Mouse (Mus musculus) megakaryocyte, embryonic 14.5 days (primary cell): ENCODE results near the gene Cald1. TPM values are rescaled to one million over a fixed set of nuclear protein-coding genes. Genes with fewer than 3 reads are reported as not detected.

Experiments used
- H3K27me3 ChIP-seq: replicated peaks from 2 replicates; pipeline ENCODE3; 2012; ENCODE audit warnings: inconsistent platforms
- H3K36me3 ChIP-seq: replicated peaks from 2 replicates; pipeline ENCODE3; 2012; ENCODE audit warnings: low read length, inconsistent platforms, mixed read lengths
- H3K4me1 ChIP-seq: 2 replicates; pipeline ENCODE4 v1.6.1; 2012; ENCODE audit warnings: inconsistent platforms
- H3K4me3 ChIP-seq: replicated peaks from 2 replicates; pipeline ENCODE3; 2012; ENCODE audit warnings: moderate library complexity, mild to moderate bottlenecking, inconsistent platforms
- H3K9me3 ChIP-seq: 2 replicates; pipeline ENCODE4 v1.6.1; 2012; ENCODE audit warnings: inconsistent platforms
- FLI1 ChIP-seq: IDR thresholded peaks from 2 replicates; pipeline ENCODE4 v1.6.1; 2012; ENCODE audit warnings: low read length, inconsistent platforms, mixed read lengths
- GATA1 ChIP-seq: IDR thresholded peaks from 3 replicates; pipeline ENCODE4 v1.6.1; 2012; ENCODE audit warnings: mixed read lengths, low read length, inconsistent platforms, borderline replicate concordance
- polyA plus RNA-seq: library from polyadenylated mRNA; stranded (reverse); fragments of >175 nt; gene quantifications from 2 replicates; pipeline ENCODE4 v1.2.3, GENCODE M21; 2012; ENCODE audit warnings: low replicate concordance; ENCODE audit not compliant: insufficient read depth

Cald1 gene
- polyA plus RNA-seq, 1 experiment: 42.3 TPM

DNA sequence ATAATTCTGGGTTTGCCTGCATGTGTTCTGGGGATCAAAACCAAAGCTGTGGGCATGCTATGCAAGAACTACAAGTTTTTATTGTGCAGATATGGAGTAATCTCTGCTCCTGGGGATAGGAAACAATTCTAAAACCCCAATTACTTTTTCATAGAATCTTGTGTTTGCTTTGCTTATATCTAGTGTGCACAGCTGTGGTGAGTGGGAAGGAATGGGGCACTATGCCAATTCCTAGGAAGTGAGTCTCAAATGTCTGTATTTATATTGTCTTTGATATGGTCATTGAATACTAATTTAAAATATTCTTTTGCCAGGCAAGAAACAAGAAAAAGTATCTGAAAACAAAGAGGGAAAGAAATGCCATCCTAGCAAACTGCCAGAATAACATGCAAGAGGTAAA, 226.1 kb downstream of the Cald1 start:
- Histone ChIP-seq H3K36me3 (no peaks in the 10 kb centered on the region), H3K4me1 (no peaks in the 10 kb centered on the region), H3K4me3 (no peak overlapping the region), H3K27me3 (no peaks in the 10 kb centered on the region), H3K9me3 (peaks cover 7% of the 10 kb centered on the region; the same call in 1 of the 2 replicates)
- no peak for TF ChIP-seq GATA1
- no peak for TF ChIP-seq FLI1

Other genes starting within 250 kb of the Cald1 start
- gene Akr1b8, start 244.4 kb upstream of the Cald1 start, polyA plus RNA-seq: 0.89 TPM in 1 of 2 replicates, not detected in the other
- 1.9 TPM in 1 of 2 replicates, not detected in the other for gene Akr1b10, start 214.3 kb upstream of the Cald1 start, polyA plus RNA-seq
- gene Akr1b7, start 186.2 kb upstream of the Cald1 start, polyA plus RNA-seq: not detected in 2 replicates
- 2.8 TPM in 1 of 2 replicates, not detected in the other for gene Bpgm, start 122.3 kb upstream of the Cald1 start, polyA plus RNA-seq
- gene Agbl3, start 181.9 kb downstream of the Cald1 start, polyA plus RNA-seq: 1.2 and 2.9 TPM in 2 replicates